Mouse (Mus musculus) gastrocnemius, postnatal 10 days (tissue): ENCODE results near the gene Pdlim5. TPM values are rescaled to one million over a fixed set of nuclear protein-coding genes. Genes with fewer than 3 reads are reported as not detected.
"Not testable (repeated sequence)": the region's sequence is repeated elsewhere in the genome, so short reads cannot be mapped to it uniquely, and the experiment has no call there.

Experiments used
- DNase-seq: peaks from one replicate; pipeline ENCODE4 v3.0.0; 2021; ENCODE audit warnings: mixed read lengths
- long read RNA-seq, 2 experiments: library from polyadenylated mRNA; stranded (forward); transcript quantifications; one replicate each; pipeline ENCODE4 v2.0.0; 2021
- total RNA-seq, 2 experiments: library from RNA; stranded (reverse); gene quantifications; 2 replicates each; pipeline ENCODE4 v1.2.3; 2021

Gene Pdlim5
- total RNA-seq, result 100 to 1,000 TPM; 388 to 401 TPM
- long read RNA-seq, experiment 1, full-length matches to known transcripts, result 2 of 235 reads
- long read RNA-seq, experiment 1, partial matches to known transcripts, result 25 of 235 reads
- long read RNA-seq, experiment 1, other reads (novel, unspliced or antisense), result 208 of 235 reads
- long read RNA-seq, experiment 2, partial matches to known transcripts, result 21 of 272 reads
- long read RNA-seq, experiment 2, other reads (novel, unspliced or antisense), result 251 of 272 reads

GRCm38 (mm10) chr3:142395520-142396193 is at the start of gene Pdlim5:
Gene Pdlim5 (minus strand): TSS chr3:142395696.
- DNase-seq, result peak; percentile 96

GRCm38 (mm10) chr3:142443710-142444043 is 48.2 kb upstream of the Pdlim5 start:
- no peak for DNase-seq

- DNase-seq, result peak; percentile 94
Measured at GRCm38 (mm10) chr3:142443006-142443709, 47.7 kb upstream of the Pdlim5 start.

- no peak for DNase-seq
Measured at GRCm38 (mm10) chr3:142442161-142442560, 46.7 kb upstream of the Pdlim5 start.

DNA sequence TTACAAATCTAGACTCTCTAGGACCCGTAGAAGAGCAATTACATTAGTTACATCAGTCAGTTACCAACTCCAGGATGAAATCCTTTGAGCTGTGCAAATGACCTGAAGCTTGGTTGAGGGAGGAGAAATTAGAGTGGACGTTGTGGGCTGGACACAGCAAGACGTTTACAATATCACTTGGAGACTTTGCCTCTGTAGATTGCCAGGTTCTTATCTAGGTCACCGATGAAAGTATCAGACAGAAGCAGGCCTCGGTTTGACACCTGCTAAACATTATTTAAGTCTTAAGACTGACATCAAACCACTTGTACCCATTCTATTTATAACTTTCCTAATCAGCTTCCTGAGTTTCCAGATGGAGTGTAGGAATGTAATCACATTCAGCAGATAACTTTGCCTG is 45.6 kb upstream of the Pdlim5 start:
- DNase-seq, result no peak

DNA sequence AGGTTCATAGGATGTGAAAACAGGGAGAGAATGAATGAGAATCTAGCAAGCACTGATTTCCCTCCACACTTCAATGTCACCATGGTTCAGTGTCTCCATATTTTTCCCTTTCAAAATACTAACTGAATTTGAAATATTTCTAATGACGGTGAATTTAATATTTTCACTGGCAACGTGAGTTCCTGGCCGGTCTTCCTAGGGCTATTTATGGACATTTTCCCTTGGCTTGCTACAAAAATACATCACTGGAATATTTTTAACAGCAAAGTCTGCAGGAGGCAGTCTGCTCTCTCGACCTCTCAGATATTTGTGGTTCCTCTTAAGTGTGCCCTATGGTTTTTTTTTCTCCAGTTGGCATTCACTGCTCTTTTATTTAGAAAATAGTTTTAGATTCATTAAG is 44.7 kb upstream of the Pdlim5 start:
- no peak for DNase-seq

GRCm38 (mm10) chr3:142439591-142440093 is 44.1 kb upstream of the Pdlim5 start:
- peak; percentile 40 for DNase-seq

DNA sequence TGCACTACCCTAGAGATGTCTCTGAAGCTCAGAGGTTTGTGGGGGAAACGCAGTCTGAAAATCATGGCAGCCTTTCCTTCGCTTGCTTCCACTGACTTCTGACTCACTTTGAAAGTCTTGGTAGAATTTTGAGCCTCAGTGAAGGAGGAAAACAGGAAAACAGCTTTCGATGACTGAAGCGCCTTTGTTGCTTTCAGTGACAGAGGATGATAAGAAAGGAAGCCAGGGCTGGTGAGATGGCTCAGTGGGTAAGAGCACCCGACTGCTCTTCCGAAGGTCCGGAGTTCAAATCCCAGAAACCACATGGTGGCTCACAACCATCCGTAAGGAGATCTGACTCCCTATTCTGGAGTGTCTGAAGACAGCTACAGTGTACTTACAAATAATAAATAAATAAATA is 43.1 kb upstream of the Pdlim5 start:
- DNase-seq, result not testable (repeated sequence)

DNA sequence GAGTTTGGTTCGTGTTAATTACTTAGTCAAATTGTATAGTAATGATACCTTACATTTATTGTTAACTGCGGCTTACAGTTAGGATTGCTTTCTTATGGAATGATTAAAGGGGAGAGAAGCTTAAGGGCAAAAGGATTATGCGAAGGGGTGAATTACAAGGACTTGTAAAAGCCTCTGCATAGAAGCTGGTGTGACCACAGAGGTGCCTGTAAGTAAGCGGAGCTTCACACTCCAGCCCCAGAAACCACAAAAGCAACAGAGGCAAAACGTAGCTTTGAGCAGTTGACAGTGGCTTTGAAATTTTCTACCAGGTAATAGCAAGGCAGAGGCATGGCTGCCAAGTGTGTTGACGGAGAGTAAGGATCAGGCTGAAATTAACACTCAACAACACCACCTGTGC is 41.3 kb upstream of the Pdlim5 start:
- no peak for DNase-seq

DNA sequence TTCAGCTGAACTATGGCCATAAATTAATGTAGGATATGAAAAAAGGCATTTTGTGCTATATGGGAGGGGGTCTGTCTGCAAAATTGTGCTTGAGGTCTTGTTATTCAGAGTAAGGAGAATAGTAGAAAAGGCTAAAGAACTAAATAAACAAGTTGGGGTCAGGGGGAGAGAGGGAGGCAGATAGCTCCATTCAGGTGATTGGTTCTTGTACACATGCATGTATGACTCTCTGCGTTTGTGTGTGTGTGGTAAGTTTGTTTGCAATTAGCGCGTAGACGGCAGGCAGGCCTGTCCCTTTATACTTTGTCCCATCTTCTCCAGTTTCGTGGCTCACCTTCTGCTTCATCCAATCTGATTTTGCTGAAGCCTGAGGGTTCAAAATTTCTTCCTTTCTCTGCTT is 40.7 kb upstream of the Pdlim5 start:
- DNase-seq, result no peak

- no peak for DNase-seq
Measured at GRCm38 (mm10) chr3:142434786-142435168, 39.3 kb upstream of the Pdlim5 start.

- no peak for DNase-seq
Measured at GRCm38 (mm10) chr3:142434127-142434785, 38.8 kb upstream of the Pdlim5 start.

- no peak for DNase-seq
Measured at GRCm38 (mm10) chr3:142431481-142431880, 36.0 kb upstream of the Pdlim5 start.

DNA sequence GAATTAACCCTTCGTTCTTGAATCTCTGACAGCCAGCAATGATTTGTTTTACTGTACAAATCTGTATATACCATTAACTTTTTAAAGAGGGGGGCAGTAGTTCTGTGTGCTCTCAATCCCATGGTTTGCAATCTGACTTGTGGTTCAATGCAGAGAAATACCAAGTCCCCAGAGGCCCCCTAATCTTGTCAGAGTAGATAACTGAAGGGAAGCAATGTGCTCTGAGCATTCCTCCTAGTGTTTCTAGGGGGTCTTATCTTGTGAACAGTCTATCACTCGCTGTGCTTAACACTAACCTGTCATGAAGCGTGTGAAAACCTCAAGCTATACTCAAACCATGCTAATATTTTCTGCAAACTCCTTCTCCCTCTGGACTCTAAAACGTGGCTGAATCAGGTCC is 34.6 kb upstream of the Pdlim5 start:
- DNase-seq, result no peak

DNA sequence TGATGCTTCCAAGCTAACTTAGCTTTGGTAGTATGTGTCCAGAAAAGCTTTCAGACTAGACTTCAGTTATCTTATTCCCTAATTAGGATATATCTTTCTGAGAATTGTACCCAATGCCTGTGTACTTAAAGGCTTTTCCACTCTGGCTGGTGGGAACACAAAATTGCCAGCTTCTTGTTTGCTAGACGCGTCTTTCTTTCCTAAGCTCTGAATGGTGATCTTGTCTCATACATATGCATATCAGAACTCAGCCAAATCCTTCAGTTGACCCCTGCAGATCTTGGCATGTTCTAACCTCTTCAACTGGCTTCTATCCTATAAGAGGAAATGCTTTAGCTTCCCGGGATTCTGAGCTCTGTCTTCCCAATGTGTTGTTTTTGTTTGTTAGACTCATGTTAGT is 31.3 kb upstream of the Pdlim5 start:
- no peak for DNase-seq

GRCm38 (mm10) chr3:142424134-142424533 is 28.6 kb upstream of the Pdlim5 start:
- no peak for DNase-seq

DNA sequence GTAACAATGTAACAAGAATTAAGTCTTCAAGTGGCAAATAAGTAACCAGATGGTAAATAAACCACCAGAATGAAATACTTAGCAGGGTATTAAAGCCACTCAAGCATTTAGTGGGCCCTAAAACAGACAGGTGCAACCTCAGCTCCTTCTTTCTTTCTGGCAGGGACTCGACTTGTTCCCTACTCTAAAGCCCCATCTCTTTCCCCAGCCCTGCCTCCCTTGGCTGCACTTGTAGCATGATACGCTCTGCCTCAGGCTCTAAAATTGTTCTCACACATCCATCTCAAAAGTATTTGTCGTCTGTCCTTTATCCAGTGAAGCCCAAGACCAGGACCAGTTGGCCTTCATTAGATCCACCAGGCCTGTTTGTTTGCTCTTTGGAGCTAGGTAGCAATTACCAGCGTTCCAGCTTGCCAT is 28.0 kb upstream of the Pdlim5 start:
- no peak for DNase-seq

- DNase-seq, result no peak
Measured at GRCm38 (mm10) chr3:142422229-142422628, 26.7 kb upstream of the Pdlim5 start.

GRCm38 (mm10) chr3:142421470-142421869 is 26.0 kb upstream of the Pdlim5 start:
- DNase-seq, result peak; percentile 23

GRCm38 (mm10) chr3:142417996-142418395 is 22.5 kb upstream of the Pdlim5 start:
- no peak for DNase-seq

DNA sequence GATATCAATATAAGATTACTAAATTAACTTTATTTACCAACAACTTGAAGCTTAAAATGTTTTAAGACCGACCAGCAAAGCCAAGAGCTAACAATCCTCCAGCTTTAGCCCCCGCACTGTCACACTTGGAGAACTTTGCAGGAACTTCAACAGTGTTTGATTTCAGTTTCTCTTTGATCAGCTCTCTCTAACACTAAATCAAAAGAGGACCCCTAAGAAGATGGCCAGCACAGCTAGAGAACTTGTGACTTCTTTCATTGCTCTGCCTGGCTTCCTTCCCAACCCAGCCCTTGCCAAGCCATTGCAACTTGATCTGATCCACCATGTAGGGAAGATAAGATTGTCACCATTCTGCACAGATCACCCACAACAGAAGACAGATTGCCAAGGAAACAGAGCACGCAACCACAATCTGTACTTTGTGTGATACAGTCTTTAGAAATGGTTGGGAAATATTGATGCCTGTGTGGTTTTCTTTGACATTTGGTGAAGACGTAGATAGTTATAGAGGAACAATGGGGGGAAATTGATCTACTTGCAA is 17.9 kb upstream of the Pdlim5 start:
- no peak for DNase-seq

DNA sequence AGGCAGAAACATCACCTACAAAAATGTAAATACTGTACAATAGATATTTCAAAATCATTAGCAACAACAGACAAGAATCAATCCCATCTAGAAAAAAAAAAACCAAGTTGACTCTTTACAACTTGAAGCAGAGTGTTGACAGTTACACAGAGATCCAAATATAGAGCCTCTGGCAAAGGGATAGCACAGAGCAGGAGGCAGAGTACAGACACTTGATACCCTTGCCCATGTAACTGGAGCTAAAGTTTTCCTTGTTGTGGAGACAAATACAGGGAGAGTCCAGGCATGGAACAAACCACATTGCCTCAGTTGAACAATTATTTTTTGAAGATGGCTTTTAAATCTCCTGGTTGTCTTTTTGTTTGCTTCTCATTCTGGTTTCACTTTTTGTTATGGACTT is 15.4 kb upstream of the Pdlim5 start:
- no peak for DNase-seq
